Mouse (Mus musculus): ENCODE results near the gene Tubgcp3.
A peak's percentile ranks its signal among the peaks of the same experiment; 100 is the strongest.
"Not testable (repeated sequence)": the region's sequence is repeated elsewhere in the genome, so short reads cannot be mapped to it uniquely, and the experiment has no call there.

The Tubgcp3 gene

GRCm38 (mm10) chr8:12638446-12638845, 33.6 kb downstream of the Tubgcp3 start:
- no peak for DNase-seq

- no peak for DNase-seq
Measured at GRCm38 (mm10) chr8:12635366-12635765, 36.7 kb downstream of the Tubgcp3 start.

DNA sequence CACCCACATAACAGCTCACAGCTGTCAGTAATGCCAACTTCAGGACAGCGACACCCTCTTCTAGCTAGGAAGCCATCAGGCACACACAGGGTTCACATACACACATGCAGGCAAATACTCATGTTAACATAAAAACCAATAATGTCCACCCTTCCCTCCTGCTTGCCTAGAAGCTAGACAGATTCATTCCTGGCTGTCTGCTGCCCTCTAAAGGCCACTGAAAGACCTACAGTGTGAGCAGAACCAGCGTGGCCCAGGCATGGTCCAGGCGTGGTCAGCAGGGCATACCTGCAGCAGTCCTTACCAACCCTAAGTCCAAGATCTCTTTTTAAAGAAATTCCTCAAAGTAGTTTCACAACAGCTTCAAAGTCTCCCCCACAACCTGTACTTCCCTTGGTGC, 43.0 kb downstream of the Tubgcp3 start:
- peak; percentile 57 for DNase-seq

- no peak for DNase-seq
Measured at GRCm38 (mm10) chr8:12625890-12626289, 46.2 kb downstream of the Tubgcp3 start.

DNA sequence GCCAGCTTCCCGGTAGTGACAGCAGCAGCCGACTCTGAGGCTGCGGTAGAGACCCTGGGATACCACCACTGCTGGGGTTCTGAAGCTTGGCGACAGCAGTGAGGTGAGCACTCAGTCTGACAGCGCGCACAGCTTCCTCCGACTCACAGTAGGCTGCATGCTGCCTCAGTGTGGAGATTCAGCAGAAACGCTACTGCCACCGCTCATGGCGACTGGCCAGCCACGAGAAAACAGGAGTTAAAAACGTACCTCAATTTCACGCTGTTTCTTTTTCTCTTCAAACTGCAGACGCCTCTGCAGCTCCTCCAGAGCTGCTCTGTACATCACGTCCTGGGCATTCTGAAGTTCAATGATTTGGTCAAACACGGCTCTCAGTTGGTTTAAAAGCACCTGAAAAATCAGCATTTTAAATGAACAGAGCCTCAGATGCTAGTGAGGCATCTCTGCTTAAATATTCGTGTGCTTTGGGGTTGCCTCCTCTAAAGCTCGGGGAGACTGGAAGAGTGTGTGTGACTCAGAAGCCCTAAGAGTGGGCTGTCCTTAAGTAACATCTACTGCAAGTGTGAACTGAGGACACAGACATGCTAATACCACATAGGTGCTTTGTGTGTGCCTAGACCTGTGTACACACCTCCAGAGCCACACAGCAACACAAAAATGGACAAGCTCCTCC, 50.4 kb downstream of the Tubgcp3 start:
- DNase-seq, result no peak

DNA sequence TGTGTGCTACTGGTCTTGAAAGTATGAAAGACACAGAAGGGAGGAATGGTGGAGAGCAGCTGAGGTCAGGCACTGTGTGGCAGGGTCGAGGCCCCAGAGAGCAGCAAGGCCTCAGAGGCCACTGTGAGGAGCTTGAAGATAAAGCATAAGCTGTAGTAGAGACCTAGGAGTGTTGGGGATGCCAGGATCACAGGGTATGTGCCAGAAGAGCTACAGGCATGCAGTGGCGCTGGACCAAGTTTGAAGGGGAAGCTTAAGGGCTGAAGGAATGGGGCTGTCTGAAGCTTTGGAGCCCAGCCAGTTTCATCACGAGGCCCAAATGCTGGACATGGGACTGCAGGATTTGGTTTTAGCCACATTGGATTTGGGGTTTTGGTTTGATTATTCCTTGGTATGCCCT, 54.7 kb downstream of the Tubgcp3 start:
- DNase-seq, result not testable (repeated sequence)

DNA sequence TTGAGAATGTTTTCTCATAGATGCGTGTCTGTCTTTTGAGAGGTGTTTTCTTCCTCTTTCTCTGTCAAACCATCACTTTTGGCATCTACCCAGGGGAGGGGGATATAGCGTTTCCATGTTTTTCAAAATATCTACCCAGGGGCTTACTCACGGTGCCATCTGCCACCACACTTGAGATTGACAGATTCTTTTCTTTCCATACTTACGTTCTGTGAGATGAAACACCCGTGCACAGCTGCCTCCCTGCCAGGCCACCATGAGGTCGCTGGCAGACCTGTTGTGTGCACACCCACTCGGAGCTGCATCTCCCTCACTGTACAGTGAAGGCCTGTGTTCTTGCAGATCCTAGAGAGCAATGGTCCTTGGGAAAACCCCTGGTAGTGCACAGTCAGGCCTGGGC, 58.8 kb downstream of the Tubgcp3 start:
- no peak for DNase-seq

DNA sequence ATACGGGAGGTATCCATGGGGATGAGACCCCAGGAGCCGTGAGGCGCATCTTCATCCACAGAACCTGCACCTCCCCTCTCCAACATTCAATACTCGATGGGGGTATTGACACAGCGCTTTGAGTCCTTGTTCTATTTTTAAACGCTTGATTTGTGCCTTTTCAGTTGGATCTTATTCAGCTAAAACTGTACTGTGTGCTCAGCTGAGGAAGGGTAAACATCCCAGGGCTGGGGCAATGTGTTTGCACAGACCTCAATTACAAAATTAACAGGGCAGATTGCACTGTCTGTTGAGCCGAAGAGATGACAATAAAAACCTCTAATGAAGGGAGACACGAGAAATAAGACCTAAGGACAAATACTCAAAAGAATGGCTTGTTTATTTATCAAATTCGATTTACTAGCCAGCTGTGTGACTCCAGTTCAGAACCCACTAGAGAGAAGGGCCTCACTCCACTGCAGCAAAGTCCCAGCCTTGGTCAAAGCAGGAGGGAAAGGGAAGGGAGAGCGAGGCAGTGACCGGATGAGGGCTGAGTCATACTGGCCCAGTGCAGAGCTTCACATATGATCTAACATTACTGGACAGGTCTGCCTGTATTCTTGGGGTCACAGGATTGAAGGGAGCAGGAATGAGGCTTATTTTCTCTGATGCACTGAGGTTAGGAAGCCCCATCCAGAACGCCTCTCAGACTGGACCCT, 62.1 kb downstream of the Tubgcp3 start:
- DNase-seq, result no peak

- no peak for DNase-seq
Measured at GRCm38 (mm10) chr8:12608810-12609209, 63.2 kb downstream of the Tubgcp3 start.

DNA sequence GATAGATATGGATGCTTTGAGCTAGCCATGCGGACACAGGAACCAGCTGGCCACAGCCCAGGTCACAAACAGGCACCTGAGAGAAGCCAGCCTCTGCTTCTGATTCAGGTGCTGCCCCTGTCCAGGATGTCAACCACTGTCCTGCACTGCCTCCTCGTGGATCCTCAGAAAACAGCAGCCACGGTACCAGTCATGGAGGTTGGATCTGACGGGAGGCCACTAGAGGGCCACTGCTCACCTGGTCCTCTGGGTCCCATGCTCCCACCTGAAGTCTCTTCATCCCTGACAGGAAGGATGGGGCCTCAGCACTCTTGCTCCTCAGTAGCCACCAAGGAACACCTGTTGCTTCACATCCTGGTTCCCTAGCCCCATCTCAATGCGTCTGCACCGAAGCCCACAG, 64.8 kb downstream of the Tubgcp3 start:
- DNase-seq, result peak; percentile 86

DNA sequence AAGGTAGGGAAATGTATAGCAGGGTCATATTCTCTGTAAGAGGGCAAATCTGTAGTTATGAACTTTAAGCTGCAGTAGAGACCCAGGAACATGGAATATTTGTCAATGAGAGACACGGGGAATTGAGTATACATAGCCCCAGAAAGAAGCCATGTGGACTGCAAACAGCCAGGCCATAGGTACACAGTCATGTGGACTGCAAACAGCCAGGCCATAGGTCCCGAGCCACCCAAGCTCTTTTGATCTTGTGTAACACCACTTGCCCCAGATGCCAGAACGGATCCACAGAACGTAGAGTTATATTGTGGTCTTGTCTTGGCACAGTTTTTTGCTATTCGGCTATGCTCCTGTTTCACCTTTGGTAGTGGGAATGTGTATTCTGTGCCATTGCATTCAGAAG, 88.3 kb downstream of the Tubgcp3 start:
- no peak for DNase-seq

- DNase-seq, result not testable (repeated sequence)
Measured at GRCm38 (mm10) chr8:12579339-12579999, 92.6 kb downstream of the Tubgcp3 start.

DNA sequence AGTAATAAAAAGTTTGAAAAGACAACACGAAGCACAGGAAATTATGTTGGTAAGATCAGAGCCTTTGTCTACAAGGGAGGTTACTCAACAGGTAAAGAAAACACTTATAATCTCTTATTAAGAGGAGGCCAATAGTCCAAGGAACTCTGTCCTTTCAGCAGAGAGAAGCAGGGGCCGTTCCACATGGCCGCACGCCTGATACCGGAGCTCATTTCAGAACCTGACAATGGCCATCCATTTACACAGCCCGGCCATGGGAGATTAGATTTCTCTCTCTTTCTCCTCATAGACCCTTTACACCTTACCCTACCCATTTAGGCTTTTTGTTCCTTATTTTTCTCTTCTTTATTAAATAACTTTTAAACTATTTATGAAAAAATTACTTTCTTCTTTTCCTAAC, 95.3 kb downstream of the Tubgcp3 start:
- peak; percentile 13 for DNase-seq

GRCm38 (mm10) chr8:12576003-12576402, 96.0 kb downstream of the Tubgcp3 start:
- no peak for DNase-seq

DNA sequence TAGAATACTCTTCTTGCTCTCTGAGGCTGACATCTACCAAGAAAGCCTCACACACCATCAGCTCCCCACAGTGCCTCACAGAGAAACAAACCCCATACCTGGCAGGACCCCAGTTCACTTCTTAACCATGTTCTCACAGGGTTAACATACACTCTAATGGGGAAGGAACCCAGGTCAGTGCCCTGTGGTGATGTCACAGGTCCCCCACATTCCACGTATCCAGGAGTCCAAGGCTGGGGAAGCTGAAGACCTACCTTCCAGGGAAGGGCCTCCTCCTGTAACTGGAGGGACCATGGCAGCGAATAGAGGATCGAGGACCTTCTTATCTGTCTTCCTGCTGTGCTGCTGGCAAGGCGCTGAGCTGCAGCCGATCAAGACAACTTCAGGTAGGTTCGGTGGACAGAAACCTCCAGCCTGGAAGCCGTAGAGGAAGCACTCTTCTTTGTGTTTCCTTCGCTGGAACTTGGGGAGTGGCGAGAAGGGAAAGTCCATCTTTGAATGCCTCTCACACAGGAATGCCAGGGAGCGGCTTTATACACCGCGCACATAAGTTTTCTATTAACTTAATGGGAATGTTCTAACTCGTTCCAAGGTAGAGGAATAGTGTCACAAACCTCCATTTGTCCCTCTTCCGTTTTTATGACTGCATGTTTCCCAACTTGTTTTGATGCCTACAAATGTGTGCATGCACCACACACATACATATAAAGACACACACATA, 99.1 kb downstream of the Tubgcp3 start, which contains the start of gene Spaca7:
Gene Spaca7 (plus strand): TSS at position 216 of the 721 bp plus-strand sequence.
- DNase-seq, result no peak

DNA sequence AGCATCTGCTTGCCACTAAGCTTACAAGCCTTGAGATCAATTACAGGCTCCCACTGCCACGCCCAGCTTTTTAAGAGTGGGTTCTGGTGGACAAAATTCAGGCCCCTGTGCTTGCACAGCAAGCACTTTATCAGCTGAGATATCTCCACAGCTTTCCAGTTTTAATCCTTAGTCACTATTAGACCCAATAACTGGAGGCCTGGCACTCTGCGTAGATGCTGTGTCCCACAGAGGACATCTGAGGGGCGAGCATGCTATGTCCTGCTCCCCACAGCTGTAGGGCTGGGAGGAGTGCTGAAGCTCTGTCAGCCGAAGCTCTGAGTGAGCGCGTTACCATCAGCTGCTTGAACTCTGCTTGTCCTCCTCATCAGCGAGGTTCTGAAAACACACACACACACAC, 105.5 kb downstream of the Tubgcp3 start:
- DNase-seq, result no peak

GRCm38 (mm10) chr8:12565488-12565887, 106.6 kb downstream of the Tubgcp3 start:
- no peak for DNase-seq

DNA sequence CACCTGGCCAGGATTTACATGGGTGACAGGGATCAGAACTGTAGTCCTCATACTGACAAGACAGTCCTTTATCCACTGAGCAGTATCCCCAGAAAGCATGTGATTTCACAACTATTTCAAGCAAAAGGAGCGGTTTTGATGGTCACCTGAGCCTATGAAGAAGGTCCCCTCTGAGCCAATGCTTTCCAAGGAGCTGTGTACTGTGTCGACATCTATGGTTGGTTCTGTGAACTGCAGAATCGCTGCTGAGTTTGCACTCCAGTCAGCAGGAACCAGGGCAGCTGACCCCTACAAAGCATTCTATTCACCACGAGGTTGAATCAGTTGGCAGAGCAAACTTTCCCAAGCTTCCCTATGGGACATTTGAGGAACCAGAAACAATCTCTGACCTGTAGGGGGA, 107.7 kb downstream of the Tubgcp3 start:
- DNase-seq, result peak; percentile 40
